Mouse (Mus musculus) C3H10T1/2 (cell line): ENCODE measurements around the gene 2310022A10Rik. TPM values are rescaled to one million over a fixed set of nuclear protein-coding genes. Genes with fewer than 3 reads are reported as not detected.

ENCODE experiments used
- polyA plus RNA-seq, 2 experiments: library from polyadenylated mRNA; unstranded; fragments of >200 nt; fragmentation: generic; extraction: Trizol; gene quantifications; one replicate each; pipeline ENCODE4 v1.2.1; 2012; ENCODE audit warnings: missing spikeins in 2 of 2

The 2310022A10Rik gene
- 10 to 100 TPM; 11.0 to 14.0 TPM for polyA plus RNA-seq

GRCm38 (mm10) chr7:27552931-27553513 lies at the start of gene 2310022A10Rik, which contains the start of gene Pld3:
Gene 2310022A10Rik, plus strand, starts transcription at chr7:27553233.
Gene Pld3, minus strand, starts transcription at chr7:27553218.

DNA sequence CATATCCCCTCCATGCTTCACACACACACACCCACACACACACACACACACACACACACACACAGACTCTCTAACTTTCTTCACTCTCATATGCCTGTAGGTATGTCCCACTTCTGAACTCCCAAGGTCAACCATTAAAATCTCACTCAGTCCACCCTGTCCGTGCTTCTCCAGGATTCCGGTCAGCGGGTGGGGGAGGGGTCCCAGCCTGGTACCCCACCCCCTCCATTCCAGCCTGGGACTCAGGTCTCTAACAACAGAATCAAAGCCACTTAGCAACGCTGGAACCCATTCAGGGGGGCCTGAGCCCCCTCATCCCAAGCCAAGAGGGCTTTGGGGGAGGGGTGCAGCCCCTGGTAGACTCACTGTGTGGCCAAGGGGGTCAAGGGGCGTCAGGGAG lies 30.1 kb upstream of the 2310022A10Rik start, which contains the start of gene Hipk4:
Gene Hipk4, plus strand, starts transcription at position 301 of the 400 bp plus-strand sequence.

GRCm38 (mm10) chr7:27591266-27592216 lies 38.5 kb downstream of the 2310022A10Rik start, which contains the start of gene Akt2:
Gene Akt2, plus strand, starts transcription at chr7:27591552.

Other genes starting within 250 kb of the 2310022A10Rik start
- gene Ltbp4, start 215.5 kb upstream of the 2310022A10Rik start, polyA plus RNA-seq = 10 to 100 TPM in 1 of 2 experiments, under 1 TPM in 1; 0.42 to 10.0 TPM
- 10 to 100 TPM; 23.0 to 28.8 TPM for gene Shkbp1, start 197.2 kb upstream of the 2310022A10Rik start, polyA plus RNA-seq
- gene Gm20479, start 195.8 kb upstream of the 2310022A10Rik start, polyA plus RNA-seq = not detected
- under 1 TPM; 0.14 to 0.55 TPM for gene Sptbn4, start 105.5 kb upstream of the 2310022A10Rik start, polyA plus RNA-seq
- 100 to 1,000 TPM in 1 of 2 experiments, 10 to 100 TPM in 1; 86.0 to 169 TPM for gene Blvrb, start 105.3 kb upstream of the 2310022A10Rik start, polyA plus RNA-seq
- 10 to 100 TPM; 10.3 to 28.6 TPM for gene Sertad3, start 79.5 kb upstream of the 2310022A10Rik start, polyA plus RNA-seq
- 10 to 100 TPM; 78.0 to 83.1 TPM for gene Sertad1, start 66.3 kb upstream of the 2310022A10Rik start, polyA plus RNA-seq
- 1 to 10 TPM; 1.3 to 6.9 TPM for gene Prx, start 53.9 kb upstream of the 2310022A10Rik start, polyA plus RNA-seq
- gene Hipk4, start 30.0 kb upstream of the 2310022A10Rik start, polyA plus RNA-seq = 1 to 10 TPM in 1 of 2 experiments, under 1 TPM in 1; 0.06 to 2.7 TPM
- 100 to 1,000 TPM in 1 of 2 experiments, 10 to 100 TPM in 1; 25.5 to 115 TPM for gene Pld3, start within 50 bp of the 2310022A10Rik start, polyA plus RNA-seq
- gene Akt2, start 38.3 kb downstream of the 2310022A10Rik start, polyA plus RNA-seq = 100 to 1,000 TPM in 1 of 2 experiments, 10 to 100 TPM in 1; 65.5 to 179 TPM
- under 1 TPM; 0.05 to 0.26 TPM for gene Ttc9b, start 100.7 kb downstream of the 2310022A10Rik start, polyA plus RNA-seq
- gene Map3k10, start 121.4 kb downstream of the 2310022A10Rik start, polyA plus RNA-seq = 10 to 100 TPM; 33.6 to 34.0 TPM
- gene Zfp607b, start 136.1 kb downstream of the 2310022A10Rik start, polyA plus RNA-seq = 1 to 10 TPM in 1 of 2 experiments, under 1 TPM in 1; 0.02 to 1.1 TPM
- 1 to 10 TPM in 1 of 2 experiments, under 1 TPM in 1; 0.19 to 2.0 TPM for gene Zfp60, start 178.2 kb downstream of the 2310022A10Rik start, polyA plus RNA-seq